In the genomic region with DNA sequence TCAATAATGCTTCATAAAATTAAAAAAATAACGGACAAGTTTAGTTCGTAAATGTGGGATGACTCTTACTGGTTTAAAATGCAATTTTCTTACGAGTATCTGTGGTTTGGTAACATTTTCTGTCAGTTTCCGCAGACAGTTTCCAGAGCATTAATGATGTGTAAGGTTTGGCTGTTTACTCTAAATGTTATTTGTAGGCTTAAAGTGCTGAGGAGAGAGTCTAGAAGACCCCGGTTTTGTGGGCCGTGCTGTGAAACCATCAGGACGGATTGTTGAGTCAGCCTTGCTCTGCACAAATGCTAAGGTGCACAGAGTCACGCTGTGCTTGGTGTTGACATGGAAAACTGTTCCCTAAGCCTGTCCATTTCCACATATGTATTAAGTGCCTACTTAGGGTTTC, we compare ENCODE assay signal across 25 mouse cellular contexts.
"Had no signal": no experiment of that assay in that cellular context is flagged by ENCODE, and none has a peak within 500 bp of the region (broad histone marks: within the 10 kb centered on the region; RNA-seq: fewer than 3 reads in every experiment).

No protein-coding gene starts in this region.

- DNase-seq: gastrocnemius, adult 2 months; gastrocnemius, postnatal 10 days; gastrocnemius, postnatal 25 days; heart, adult 2 months; heart, postnatal 14 days; heart, postnatal 4 days; kidney, adult 18-20 months; kidney, adult 8-10 months; kidney, postnatal 10 days; kidney, postnatal 25 days; kidney, postnatal 4 days had no signal

- H3K27me3 ChIP-seq: heart, embryonic 13.5 days; heart, embryonic 15.5 days; hindbrain, embryonic 12.5 days; intestine, embryonic 15.5 days; limb, embryonic 12.5 days had no signal

- H3K4me1 ChIP-seq: hindbrain, embryonic 10.5 days; intestine, embryonic 15.5 days; limb, embryonic 10.5 days had no signal

- H3K36me3 ChIP-seq: heart, embryonic 15.5 days; hindbrain, embryonic 12.5 days; intestine, embryonic 15.5 days; limb, embryonic 12.5 days had no signal

- H3K9ac ChIP-seq: heart, embryonic 13.5 days; heart, embryonic 15.5 days; hindbrain, embryonic 12.5 days; hindbrain, embryonic 14.5 days; intestine, embryonic 15.5 days; limb, embryonic 12.5 days had no signal

- H3K4me2 ChIP-seq: heart, embryonic 11.5 days; heart, embryonic 13.5 days; heart, embryonic 15.5 days; hindbrain, embryonic 12.5 days; hindbrain, embryonic 14.5 days; intestine, embryonic 15.5 days; limb, embryonic 12.5 days had no signal

- ATAC-seq: forebrain, embryonic 16.5 days; inflammation-experienced regulatory T-cells, adult 6 months; intestine, embryonic 15.5 days; intestine, postnatal 0 days had no signal

- H3K9me3 ChIP-seq: heart, embryonic 15.5 days; hindbrain, embryonic 12.5 days; intestine, embryonic 15.5 days; limb, embryonic 10.5 days had no signal

- H3K27ac ChIP-seq: gastrocnemius, adult 2 months; heart, adult 2 months; heart, embryonic 13.5 days; heart, embryonic 15.5 days; hindbrain, embryonic 10.5 days; hindbrain, embryonic 12.5 days; hindbrain, embryonic 14.5 days; intestine, embryonic 15.5 days; layer of hippocampus, adult 2 months; left cerebral cortex, adult 2 months; limb, embryonic 10.5 days; limb, embryonic 12.5 days had no signal

- H3K4me3 ChIP-seq: gastrocnemius, adult 2 months; heart, adult 2 months; heart, embryonic 13.5 days; heart, embryonic 15.5 days; hindbrain, embryonic 10.5 days; hindbrain, embryonic 12.5 days; intestine, embryonic 15.5 days; layer of hippocampus, adult 2 months; left cerebral cortex, adult 2 months; limb, embryonic 10.5 days; limb, embryonic 12.5 days had no signal
